Mouse (Mus musculus): ENCODE measurements around the gene Olfr986.
"Not testable (repeated sequence)": the region's sequence is repeated elsewhere in the genome, so short reads cannot be mapped to it uniquely, and the experiment has no call there.

Gene Olfr986

GRCm38 (mm10) chr9:40180620-40181019 lies at the start of gene Olfr986:
Gene Olfr986, plus strand, starts transcription at chr9:40180920.
- DNase-seq (ENCODE audit: low spot score in 2 of 2), result no peak

GRCm38 (mm10) chr9:40136987-40137688 lies 43.6 kb upstream of the Olfr986 start:
- DNase-seq (ENCODE audit: low spot score in 2 of 2), result no peak

- DNase-seq (ENCODE audit: low spot score in 2 of 2), result no peak
Observed at GRCm38 (mm10) chr9:40139484-40139883, 41.2 kb upstream of the Olfr986 start.

- no peak for DNase-seq (ENCODE audit: low spot score in 2 of 2)
Observed at GRCm38 (mm10) chr9:40141544-40141943, 39.2 kb upstream of the Olfr986 start.

- no peak for DNase-seq (ENCODE audit: low spot score in 2 of 2)
Observed at GRCm38 (mm10) chr9:40155118-40155644, 25.5 kb upstream of the Olfr986 start.

- DNase-seq (ENCODE audit: low spot score in 2 of 2), result no peak
Observed at GRCm38 (mm10) chr9:40166446-40166845, 14.3 kb upstream of the Olfr986 start.

GRCm38 (mm10) chr9:40177017-40177416 lies 3.7 kb upstream of the Olfr986 start:
- DNase-seq (ENCODE audit: low spot score in 2 of 2), result no peak

- DNase-seq (ENCODE audit: low spot score in 2 of 2), result not testable (repeated sequence)
Observed at GRCm38 (mm10) chr9:40185166-40185565, 4.4 kb downstream of the Olfr986 start.

- no peak for DNase-seq (ENCODE audit: low spot score in 2 of 2)
Observed at GRCm38 (mm10) chr9:40191086-40191876, 10.6 kb downstream of the Olfr986 start.

GRCm38 (mm10) chr9:40192098-40193038 lies 11.6 kb downstream of the Olfr986 start, which contains the start of gene Zfp202:
Gene Zfp202, plus strand, starts transcription at chr9:40192316.
- DNase-seq (ENCODE audit: low spot score in 2 of 2), result peak; percentile 70 to 72

GRCm38 (mm10) chr9:40195981-40196380 lies 15.3 kb downstream of the Olfr986 start:
- DNase-seq (ENCODE audit: low spot score in 2 of 2), result no peak

- DNase-seq (ENCODE audit: low spot score in 2 of 2), result no peak
Observed at GRCm38 (mm10) chr9:40206546-40206950, 25.8 kb downstream of the Olfr986 start.

GRCm38 (mm10) chr9:40210744-40211143 lies 30.0 kb downstream of the Olfr986 start:
- no peak for DNase-seq (ENCODE audit: low spot score in 2 of 2)

GRCm38 (mm10) chr9:40214058-40214457 lies 33.3 kb downstream of the Olfr986 start:
- no peak for DNase-seq (ENCODE audit: low spot score in 2 of 2)

GRCm38 (mm10) chr9:40216651-40217050 lies 35.9 kb downstream of the Olfr986 start:
- DNase-seq (ENCODE audit: low spot score in 2 of 2), result no peak

GRCm38 (mm10) chr9:40224289-40224688 lies 43.6 kb downstream of the Olfr986 start:
- DNase-seq (ENCODE audit: low spot score in 2 of 2), result no peak

GRCm38 (mm10) chr9:40227874-40228789 lies 47.4 kb downstream of the Olfr986 start:
- no peak for DNase-seq (ENCODE audit: low spot score in 2 of 2)

- no peak for DNase-seq (ENCODE audit: low spot score in 2 of 2)
Observed at GRCm38 (mm10) chr9:40228804-40229331, 48.1 kb downstream of the Olfr986 start.

GRCm38 (mm10) chr9:40229479-40229878 lies 48.8 kb downstream of the Olfr986 start:
- no peak for DNase-seq (ENCODE audit: low spot score in 2 of 2)

- no peak for DNase-seq (ENCODE audit: low spot score in 2 of 2)
Observed at GRCm38 (mm10) chr9:40231019-40231418, 50.3 kb downstream of the Olfr986 start.

Measured in natural killer cell, adult 2 months (primary cell).